Mouse (Mus musculus): ENCODE data around the gene Ticrr. TPM values are rescaled to one million over a fixed set of nuclear protein-coding genes. Genes with fewer than 3 reads are reported as not detected.
A peak's percentile ranks its signal among the peaks of the same experiment; 100 is the strongest.

Gene Ticrr
- polyA plus RNA-seq, 1 experiment from 2014 or later = 1.4 TPM

DNA sequence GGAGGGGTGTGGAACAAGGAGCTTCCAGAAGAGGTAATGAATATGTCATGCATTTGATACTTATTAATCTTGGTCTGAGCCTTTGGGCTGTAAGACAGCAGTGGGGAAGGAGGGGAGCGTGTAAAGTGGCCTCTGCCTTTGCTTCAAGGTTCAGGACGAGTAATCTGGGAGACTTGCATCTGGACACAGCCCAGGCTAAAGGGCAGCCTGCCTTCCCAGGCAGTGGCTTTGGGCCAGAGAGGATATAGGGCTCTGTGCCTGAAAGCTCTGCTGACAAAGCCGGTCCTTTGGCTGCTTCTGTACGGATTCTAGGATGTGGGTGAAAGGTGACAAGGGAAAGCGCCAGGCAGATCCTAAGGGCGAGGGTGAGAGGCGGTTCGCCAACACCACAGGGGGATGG is 74.6 kb downstream of the Ticrr start:
- TF ChIP-seq CTCF (IDR thresholded peaks at IDR 0.05; ENCODE audit: low read depth) = no peak
- no peak for TF ChIP-seq EP300 (optimal IDR thresholded peaks at IDR 0.05)
- Histone ChIP-seq H3K27me3 (ENCODE audit: control insufficient read depth, insufficient read depth, low read length) (no peaks in the 10 kb centered on the region), H3K4me3 (ENCODE audit: low read depth, low read length) (no peak overlapping the region), H3K36me3 (ENCODE audit: control insufficient read depth, insufficient read depth, low read length) (no peaks in the 10 kb centered on the region), H3K27ac (replicated peaks) (no peak overlapping the region), H3K9me3 (ENCODE audit: control insufficient read depth, low read length) (no peaks in the 10 kb centered on the region), H3K4me2 (replicated peaks; ENCODE audit: low read depth) (no peak overlapping the region), H3K9ac (ENCODE audit: low read length) (no peak overlapping the region), H3K4me1 (replicated peaks; ENCODE audit: control insufficient read depth, insufficient read depth) (no peaks in the 10 kb centered on the region)
- WGBS = 66% methylated on average over 8 of the region's 8 CpGs
- DNase-seq (ENCODE audit: low spot score) = no peak
- no peak for ATAC-seq (ENCODE audit: low FRiP score, low TSS enrichment)

DNA sequence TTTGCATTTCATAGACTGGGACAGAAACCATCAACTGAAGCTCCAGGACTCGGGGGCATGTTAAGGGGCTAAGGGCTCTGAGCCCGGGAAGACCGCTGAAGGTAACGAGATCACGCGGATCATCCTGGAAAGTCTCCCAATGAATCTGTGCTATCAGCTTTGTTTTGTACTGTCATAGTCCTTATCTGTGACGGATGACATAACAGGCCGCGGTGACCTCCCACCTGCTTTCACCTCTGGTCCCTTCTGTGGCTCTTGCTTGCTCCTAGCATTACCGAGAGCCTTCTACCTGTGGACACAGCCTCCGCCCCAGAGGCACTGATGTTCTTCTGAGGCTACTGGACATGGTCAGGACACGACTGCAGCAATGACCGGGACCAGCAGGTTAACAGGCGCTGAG is 76.5 kb downstream of the Ticrr start:
- DNase-seq (ENCODE audit: low spot score) = no peak
- ATAC-seq (ENCODE audit: low FRiP score, low TSS enrichment) = no peak
- no peaks in the 10 kb centered on the region for H3K27me3 ChIP-seq (ENCODE audit: control insufficient read depth, insufficient read depth, low read length)

GRCm38 (mm10) chr7:79738913-79739312 is 78.9 kb downstream of the Ticrr start:
- Histone ChIP-seq H3K4me3 (ENCODE audit: low read depth, low read length) (no peak overlapping the region), H3K27me3 (ENCODE audit: control insufficient read depth, insufficient read depth, low read length) (no peaks in the 10 kb centered on the region), H3K9ac (ENCODE audit: low read length) (no peak overlapping the region), H3K4me2 (replicated peaks; ENCODE audit: low read depth) (no peak overlapping the region), H3K4me1 (replicated peaks; ENCODE audit: control insufficient read depth, insufficient read depth) (peaks cover 3% of the 10 kb centered on the region; the same call in 1 of the 2 replicates), H3K36me3 (ENCODE audit: control insufficient read depth, insufficient read depth, low read length) (no peaks in the 10 kb centered on the region), H3K9me3 (ENCODE audit: control insufficient read depth, low read length) (no peaks in the 10 kb centered on the region), H3K27ac (replicated peaks) (no peak overlapping the region)
- no peak for TF ChIP-seq EP300 (optimal IDR thresholded peaks at IDR 0.05)
- TF ChIP-seq CTCF (IDR thresholded peaks at IDR 0.05; ENCODE audit: low read depth) = no peak
- 65% methylated on average over 2 of the region's 2 CpGs for WGBS
- no peak for ATAC-seq (ENCODE audit: low FRiP score, low TSS enrichment)
- DNase-seq (ENCODE audit: low spot score) = no peak

More for the DNA sequence above, 76.5 kb downstream of the Ticrr start:
- Histone ChIP-seq H3K9me3 (ENCODE audit: control insufficient read depth, low read length) (no peaks in the 10 kb centered on the region), H3K9ac (ENCODE audit: low read length) (no peak overlapping the region), H3K4me1 (replicated peaks; ENCODE audit: control insufficient read depth, insufficient read depth) (no peaks in the 10 kb centered on the region), H3K4me2 (replicated peaks; ENCODE audit: low read depth) (no peak overlapping the region), H3K4me3 (ENCODE audit: low read depth, low read length) (no peak overlapping the region), H3K36me3 (ENCODE audit: control insufficient read depth, insufficient read depth, low read length) (no peaks in the 10 kb centered on the region), H3K27ac (replicated peaks) (no peak overlapping the region)
- TF ChIP-seq CTCF (IDR thresholded peaks at IDR 0.05; ENCODE audit: low read depth) = no peak
- WGBS = 85% methylated on average over 14 of the region's 14 CpGs

DNA sequence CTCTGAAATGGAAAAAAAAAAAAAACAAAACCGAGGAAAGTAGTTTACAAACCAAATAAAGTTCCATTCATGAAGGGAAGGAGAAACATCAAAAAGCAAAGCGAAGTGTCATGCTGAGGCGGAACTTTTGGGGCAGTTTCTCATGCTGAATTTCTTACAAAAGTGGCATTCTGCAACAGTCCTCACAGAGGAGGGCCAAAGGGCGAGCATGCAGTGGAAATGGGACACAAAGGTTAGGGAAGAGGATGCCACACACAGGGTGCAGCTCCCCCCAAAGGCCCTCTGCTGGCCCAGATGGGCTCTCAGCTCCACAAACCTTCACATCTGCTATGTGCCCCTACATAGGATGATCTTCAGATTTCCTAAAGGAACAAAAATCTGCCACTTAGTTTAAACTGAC is 80.3 kb downstream of the Ticrr start:
- H3K9ac ChIP-seq (ENCODE audit: low read length) = no peak overlapping the region

DNA sequence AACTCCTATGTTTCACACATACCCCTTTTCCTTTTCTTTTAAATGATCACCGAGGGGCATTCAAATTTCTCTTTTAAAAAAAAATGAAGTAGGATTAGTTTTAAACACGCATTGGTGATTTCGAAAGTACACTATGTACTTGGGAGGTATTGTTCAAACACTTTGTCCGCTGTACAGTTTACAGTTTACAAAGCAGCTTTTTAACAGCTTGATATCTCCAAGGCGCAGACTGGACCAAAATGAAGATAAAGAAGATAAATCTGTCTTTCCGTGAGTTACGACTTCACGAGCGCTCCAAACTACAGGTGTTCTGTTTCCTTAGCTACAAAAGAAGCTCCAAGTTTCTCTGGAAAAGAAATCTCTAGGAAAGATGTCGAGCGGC is 82.3 kb downstream of the Ticrr start:
- Histone ChIP-seq H3K4me2 (replicated peaks; ENCODE audit: low read depth) (peak overlapping the region; percentile 99), H3K27ac (replicated peaks) (peak overlapping the region; percentile 30), H3K9ac (ENCODE audit: low read length) (peak overlapping the region; percentile 74), H3K27me3 (ENCODE audit: control insufficient read depth, insufficient read depth, low read length) (no peaks in the 10 kb centered on the region), H3K36me3 (ENCODE audit: control insufficient read depth, insufficient read depth, low read length) (no peaks in the 10 kb centered on the region), H3K9me3 (ENCODE audit: control insufficient read depth, low read length) (no peaks in the 10 kb centered on the region), H3K4me3 (ENCODE audit: low read depth, low read length) (peak overlapping the region; percentile 71), H3K4me1 (replicated peaks; ENCODE audit: control insufficient read depth, insufficient read depth) (peaks cover 3% of the 10 kb centered on the region; the same call in 1 of the 2 replicates)
- WGBS = 8% methylated on average over 11 of the region's 11 CpGs
- ATAC-seq (ENCODE audit: low FRiP score, low TSS enrichment) (no peak), DNase-seq (ENCODE audit: low spot score) (no peak)
- TF ChIP-seq EP300 (optimal IDR thresholded peaks at IDR 0.05) (no peak), CTCF (IDR thresholded peaks at IDR 0.05; ENCODE audit: low read depth) (no peak)

More for the DNA sequence above, 80.3 kb downstream of the Ticrr start:
- ATAC-seq (ENCODE audit: low FRiP score, low TSS enrichment) (no peak), DNase-seq (ENCODE audit: low spot score) (no peak)
- no peak for TF ChIP-seq EP300 (optimal IDR thresholded peaks at IDR 0.05)
- TF ChIP-seq CTCF (IDR thresholded peaks at IDR 0.05; ENCODE audit: low read depth) = no peak
- Histone ChIP-seq H3K27ac (replicated peaks) (no peak overlapping the region), H3K36me3 (ENCODE audit: control insufficient read depth, insufficient read depth, low read length) (no peaks in the 10 kb centered on the region), H3K9me3 (ENCODE audit: control insufficient read depth, low read length) (no peaks in the 10 kb centered on the region), H3K4me1 (replicated peaks; ENCODE audit: control insufficient read depth, insufficient read depth) (peaks cover 3% of the 10 kb centered on the region; the same call in 1 of the 2 replicates), H3K4me3 (ENCODE audit: low read depth, low read length) (no peak overlapping the region), H3K4me2 (replicated peaks; ENCODE audit: low read depth) (no peak overlapping the region), H3K27me3 (ENCODE audit: control insufficient read depth, insufficient read depth, low read length) (no peaks in the 10 kb centered on the region)
- 77% methylated on average over 4 of the region's 4 CpGs for WGBS

- DNase-seq (ENCODE audit: low spot score) (peak; percentile 86), ATAC-seq (ENCODE audit: low FRiP score, low TSS enrichment) (peak; percentile 89)
- H3K4me3 ChIP-seq (ENCODE audit: low read depth, low read length) = peak within 1 kb of the TSS; percentile 71
- 3% methylated on average over 46 of the region's 46 CpGs for WGBS
- no peak for TF ChIP-seq EP300 (optimal IDR thresholded peaks at IDR 0.05)
- TF ChIP-seq CTCF (IDR thresholded peaks at IDR 0.05; ENCODE audit: low read depth) = no peak
- H3K27ac ChIP-seq (replicated peaks) = peak within 1 kb of the TSS; percentile 30
- no peaks in the 10 kb centered on the region for H3K27me3 ChIP-seq (ENCODE audit: control insufficient read depth, insufficient read depth, low read length)
- no peaks in the 10 kb centered on the region for H3K36me3 ChIP-seq (ENCODE audit: control insufficient read depth, insufficient read depth, low read length)
- peak within 1 kb of the TSS; percentile 74 for H3K9ac ChIP-seq (ENCODE audit: low read length)
- peaks cover 3% of the 10 kb centered on the region; the same call in 1 of the 2 replicates for H3K4me1 ChIP-seq (replicated peaks; ENCODE audit: control insufficient read depth, insufficient read depth)
- H3K9me3 ChIP-seq (ENCODE audit: control insufficient read depth, low read length) = no peaks in the 10 kb centered on the region
- peak within 1 kb of the TSS; percentile 99 for H3K4me2 ChIP-seq (replicated peaks; ENCODE audit: low read depth)
These were observed 82.9 kb downstream of the Ticrr start, which contains the start of the genes Pex11a and Wdr93 for GRCm38 (mm10) chr7:79742659-79743536. Gene Pex11a, minus strand, starts transcription at chr7:79743131. Gene Wdr93, plus strand, starts transcription at chr7:79743163.
